Mouse (Mus musculus) embryonic facial prominence, embryonic 13.5 days (tissue): ENCODE measurements at regions not wholly inside any gene's neighbourhood (a gene's known extent, or its start where the extent isn't known, plus 50 kb on each side); places are given as distances from the start of the nearest gene placed in this dataset.

Experiments
- ATAC-seq: fragments of 200-750 bp; cut with Nextera tagmentation; 2 replicates; pipeline ENCODE4 v1.8.0; 2017; ENCODE audit warnings: low read depth; ENCODE audit not compliant: insufficient number of reproducible peaks, insufficient read depth, low FRiP score, low TSS enrichment
- H3K27ac ChIP-seq: fragments of 300-500 bp; sonication (generic); 2 replicates; pipeline ENCODE4 v1.5.1; 2015; ENCODE audit warnings: moderate library complexity, mild to moderate bottlenecking, inconsistent platforms
- H3K27me3 ChIP-seq: fragments of 300-500 bp; sonication (generic); 2 replicates; pipeline ENCODE4 v1.6.1; 2015; ENCODE audit warnings: mild to moderate bottlenecking, inconsistent platforms
- H3K36me3 ChIP-seq: fragments of 300-500 bp; sonication (generic); 2 replicates; pipeline ENCODE4 v1.6.1; 2015; ENCODE audit warnings: mild to moderate bottlenecking, inconsistent platforms
- H3K4me1 ChIP-seq: fragments of 300-500 bp; sonication (generic); 2 replicates; pipeline ENCODE4 v1.6.1; 2015; ENCODE audit warnings: inconsistent platforms
- H3K4me2 ChIP-seq: fragments of 300-500 bp; sonication (generic); 2 replicates; pipeline ENCODE4 v1.6.1; 2015; ENCODE audit warnings: moderate library complexity, mild to moderate bottlenecking, inconsistent platforms
- H3K4me3 ChIP-seq: fragments of 300-500 bp; sonication (generic); 2 replicates; pipeline ENCODE4 v1.5.1; 2015; ENCODE audit warnings: mild to moderate bottlenecking, inconsistent platforms
- H3K9ac ChIP-seq: fragments of 300-500 bp; sonication (generic); 2 replicates; pipeline ENCODE4 v1.6.1; 2015; ENCODE audit warnings: mild to moderate bottlenecking, inconsistent platforms
- H3K9me3 ChIP-seq: fragments of 300-500 bp; sonication (generic); 2 replicates; pipeline ENCODE4 v1.6.1; 2016; ENCODE audit warnings: inconsistent platforms
- WGBS: fragments of 180-500 bp; shearing (Covaris S2); methylation state at CpG from one replicate; pipeline ENCODE4 v1.1.7; 2015; ENCODE audit warnings: mixed read lengths; 5-methylcytosine and 5-hydroxymethylcytosine counted together

DNA sequence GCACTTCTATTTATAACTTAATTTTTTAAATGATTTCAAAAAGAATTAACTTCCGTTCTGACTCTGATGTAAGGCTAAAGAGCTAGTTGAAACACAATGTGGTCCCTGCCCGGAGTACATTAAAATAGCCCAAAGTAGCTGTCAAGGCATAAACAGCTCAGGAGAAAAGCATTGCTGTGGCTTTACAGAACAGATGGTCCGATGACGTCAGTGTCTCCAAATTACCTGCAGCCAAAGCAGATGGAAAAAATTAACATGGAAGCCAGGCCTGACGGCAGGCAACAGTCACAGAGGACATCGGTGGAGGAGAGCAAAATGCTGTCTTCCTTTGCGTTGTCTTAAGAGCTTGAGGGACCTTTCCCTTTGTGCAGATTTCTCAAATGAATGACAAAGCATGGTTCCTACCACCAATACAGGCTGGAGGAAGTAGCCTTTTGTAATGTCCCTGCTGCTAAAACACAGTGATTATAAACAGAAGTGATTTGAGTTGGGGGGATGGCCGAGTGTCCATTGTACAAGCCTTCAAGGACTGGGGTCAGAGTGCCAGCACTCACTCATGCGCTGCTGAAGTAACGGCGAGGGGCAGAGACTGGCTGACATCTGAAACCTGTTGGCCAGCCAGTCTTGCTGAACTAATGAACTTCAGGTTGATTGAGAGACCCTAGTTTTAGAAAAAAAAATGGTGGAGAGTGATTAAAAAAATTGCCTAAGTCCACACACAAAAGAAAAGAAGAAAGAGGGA is 101.8 kb upstream of the Plcl2 start:
- ATAC-seq: no peak
- H3K4me1 ChIP-seq: peaks cover 13% of the 10 kb centered on the region
- H3K9ac ChIP-seq: no peak overlapping the region
- 22% methylated on average over 11 of the region's 11 CpGs for WGBS
- H3K4me2 ChIP-seq: peak overlapping the region; percentile 37
- no peak overlapping the region for H3K4me3 ChIP-seq
- H3K27ac ChIP-seq: no peak overlapping the region
- no peaks in the 10 kb centered on the region for H3K27me3 ChIP-seq
- no peaks in the 10 kb centered on the region for H3K9me3 ChIP-seq
- no peaks in the 10 kb centered on the region for H3K36me3 ChIP-seq

DNA sequence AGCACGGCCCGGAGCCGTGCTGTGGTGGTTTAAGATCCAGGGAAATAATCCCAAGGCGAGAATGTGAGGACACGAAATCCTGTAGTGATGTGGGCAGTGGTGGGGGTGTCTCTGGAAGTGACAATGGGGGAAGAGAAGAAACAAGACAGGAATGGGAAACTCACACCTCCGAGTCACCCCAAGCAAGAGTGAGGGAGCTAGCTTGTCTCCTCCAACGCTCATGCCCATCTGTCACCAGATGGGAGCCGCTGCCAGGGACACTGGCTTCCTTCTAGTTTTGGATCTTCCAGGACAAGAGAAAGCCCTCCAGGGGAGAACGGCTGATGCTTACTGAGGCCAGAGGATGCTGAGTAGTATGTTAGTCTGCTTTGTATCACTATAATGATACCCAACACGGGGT is 100.6 kb upstream of the Plcl2 start:
- Histone ChIP-seq H3K27me3 (no peaks in the 10 kb centered on the region), H3K4me3 (no peak overlapping the region)
- no peak for ATAC-seq

GRCm38 (mm10) chr17:50409271-50409670 is 99.9 kb upstream of the Plcl2 start:
- WGBS: 97% methylated on average over 3 of the region's 3 CpGs
- Histone ChIP-seq H3K9me3 (no peaks in the 10 kb centered on the region), H3K4me1 (peaks cover 13% of the 10 kb centered on the region), H3K27ac (no peak overlapping the region), H3K4me2 (no peak overlapping the region), H3K27me3 (no peaks in the 10 kb centered on the region), H3K36me3 (no peaks in the 10 kb centered on the region), H3K9ac (no peak overlapping the region), H3K4me3 (no peak overlapping the region)
- ATAC-seq: no peak

More for the DNA sequence above, 100.6 kb upstream of the Plcl2 start:
- WGBS: 66% methylated on average over 10 of the region's 10 CpGs
- Histone ChIP-seq H3K27ac (no peak overlapping the region), H3K4me2 (no peak overlapping the region), H3K4me1 (peaks cover 13% of the 10 kb centered on the region), H3K9me3 (no peaks in the 10 kb centered on the region), H3K9ac (no peak overlapping the region), H3K36me3 (no peaks in the 10 kb centered on the region)

GRCm38 (mm10) chr17:50409895-50410294 is 99.3 kb upstream of the Plcl2 start:
- Histone ChIP-seq H3K27ac (no peak overlapping the region), H3K4me3 (no peak overlapping the region), H3K36me3 (no peaks in the 10 kb centered on the region), H3K4me2 (no peak overlapping the region), H3K9ac (no peak overlapping the region), H3K9me3 (no peaks in the 10 kb centered on the region), H3K27me3 (no peaks in the 10 kb centered on the region), H3K4me1 (peaks cover 13% of the 10 kb centered on the region)
- 80% methylated on average over 8 of the region's 8 CpGs for WGBS
- no peak for ATAC-seq

- H3K27me3 ChIP-seq: no peaks in the 10 kb centered on the region
- no peaks in the 10 kb centered on the region for H3K36me3 ChIP-seq
- no peak overlapping the region for H3K27ac ChIP-seq
- no peak overlapping the region for H3K4me2 ChIP-seq
- H3K9ac ChIP-seq: no peak overlapping the region
- H3K4me1 ChIP-seq: peaks cover 13% of the 10 kb centered on the region
- ATAC-seq: no peak
- H3K4me3 ChIP-seq: no peak overlapping the region
- 87% methylated on average over 3 of the region's 3 CpGs for WGBS
- no peaks in the 10 kb centered on the region for H3K9me3 ChIP-seq
These were observed 98.9 kb upstream of the Plcl2 start for GRCm38 (mm10) chr17:50410296-50410695.

GRCm38 (mm10) chr17:50412446-50412845 is 96.8 kb upstream of the Plcl2 start:
- no peak overlapping the region for H3K4me3 ChIP-seq
- 87% methylated on average over 5 of the region's 5 CpGs for WGBS
- no peaks in the 10 kb centered on the region for H3K36me3 ChIP-seq
- H3K9ac ChIP-seq: no peak overlapping the region
- no peak overlapping the region for H3K27ac ChIP-seq
- ATAC-seq: no peak
- peaks cover 6% of the 10 kb centered on the region for H3K4me1 ChIP-seq
- no peaks in the 10 kb centered on the region for H3K27me3 ChIP-seq
- H3K9me3 ChIP-seq: no peaks in the 10 kb centered on the region; the same call in 1 of the 2 replicates
- no peak overlapping the region for H3K4me2 ChIP-seq

- 84% methylated on average over 5 of the region's 5 CpGs for WGBS
- H3K4me1 ChIP-seq: no peaks in the 10 kb centered on the region
- no peak overlapping the region for H3K27ac ChIP-seq
These were observed 95.3 kb upstream of the Plcl2 start for GRCm38 (mm10) chr17:50413916-50414315.

GRCm38 (mm10) chr17:50415331-50416005 is 93.7 kb upstream of the Plcl2 start:
- 97% methylated on average over 2 of the region's 2 CpGs for WGBS
- Histone ChIP-seq H3K9ac (no peak overlapping the region), H3K27me3 (no peaks in the 10 kb centered on the region), H3K4me2 (no peak overlapping the region), H3K36me3 (no peaks in the 10 kb centered on the region), H3K4me3 (no peak overlapping the region), H3K4me1 (no peaks in the 10 kb centered on the region), H3K9me3 (no peaks in the 10 kb centered on the region; the same call in 1 of the 2 replicates), H3K27ac (no peak overlapping the region)
- ATAC-seq: no peak

More at GRCm38 (mm10) chr17:50413916-50414315, 95.3 kb upstream of the Plcl2 start:
- Histone ChIP-seq H3K9me3 (no peaks in the 10 kb centered on the region; the same call in 1 of the 2 replicates), H3K27me3 (no peaks in the 10 kb centered on the region), H3K36me3 (no peaks in the 10 kb centered on the region), H3K4me2 (no peak overlapping the region), H3K4me3 (no peak overlapping the region), H3K9ac (no peak overlapping the region)
- ATAC-seq: no peak

GRCm38 (mm10) chr17:50416119-50416518 is 93.1 kb upstream of the Plcl2 start:
- H3K9ac ChIP-seq: no peak overlapping the region
- 61% methylated on average over 1 of the region's 1 CpGs for WGBS
- ATAC-seq: no peak

DNA sequence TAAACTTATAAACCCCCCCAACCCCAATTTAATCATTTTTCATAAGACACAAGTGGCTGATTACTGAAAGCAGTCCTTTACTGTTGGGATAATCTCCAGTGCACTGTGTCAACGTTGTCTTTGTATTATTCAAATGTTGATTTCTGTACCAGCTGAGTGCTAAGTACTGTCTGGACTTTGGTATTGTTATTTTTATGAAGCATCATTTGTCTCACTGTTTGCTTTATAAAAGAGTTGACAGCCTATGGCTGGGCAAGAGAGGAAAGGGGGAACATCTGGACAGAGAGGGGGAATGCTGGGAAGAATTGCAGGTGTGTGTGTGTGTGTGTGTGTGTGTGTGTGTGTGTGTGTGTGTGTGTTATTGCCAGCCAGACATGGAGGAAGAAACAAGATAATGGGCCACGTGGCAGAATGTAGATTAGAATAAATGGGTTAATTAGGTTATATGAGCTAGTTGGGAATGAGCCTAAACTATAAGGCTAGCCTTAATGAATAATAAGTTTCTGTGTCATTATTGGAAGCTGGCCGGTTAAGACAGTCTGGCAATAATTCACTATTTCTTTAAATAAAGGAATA is 92.6 kb upstream of the Plcl2 start:
- no peak overlapping the region for H3K9ac ChIP-seq

More at GRCm38 (mm10) chr17:50416119-50416518, 93.1 kb upstream of the Plcl2 start:
- Histone ChIP-seq H3K4me1 (no peaks in the 10 kb centered on the region), H3K36me3 (no peaks in the 10 kb centered on the region), H3K4me3 (no peak overlapping the region), H3K4me2 (no peak overlapping the region), H3K9me3 (no peaks in the 10 kb centered on the region; the same call in 1 of the 2 replicates), H3K27ac (no peak overlapping the region), H3K27me3 (no peaks in the 10 kb centered on the region)

GRCm38 (mm10) chr17:50418863-50419383 is 90.3 kb upstream of the Plcl2 start:
- WGBS: 60% methylated on average over 3 of the region's 3 CpGs
- Histone ChIP-seq H3K36me3 (no peaks in the 10 kb centered on the region), H3K4me1 (no peaks in the 10 kb centered on the region), H3K4me2 (no peak overlapping the region), H3K4me3 (no peak overlapping the region), H3K9me3 (no peaks in the 10 kb centered on the region; the same call in 1 of the 2 replicates), H3K9ac (no peak overlapping the region), H3K27ac (no peak overlapping the region), H3K27me3 (no peaks in the 10 kb centered on the region)
- no peak for ATAC-seq

More for the DNA sequence above, 92.6 kb upstream of the Plcl2 start:
- no peaks in the 10 kb centered on the region for H3K36me3 ChIP-seq
- no peak overlapping the region for H3K4me3 ChIP-seq
- H3K9me3 ChIP-seq: no peaks in the 10 kb centered on the region; the same call in 1 of the 2 replicates
- H3K27ac ChIP-seq: no peak overlapping the region
- WGBS: 71% methylated on average over 3 of the region's 3 CpGs
- no peaks in the 10 kb centered on the region for H3K4me1 ChIP-seq
- no peak for ATAC-seq
- no peak overlapping the region for H3K4me2 ChIP-seq
- no peaks in the 10 kb centered on the region for H3K27me3 ChIP-seq
